Mouse (Mus musculus): ENCODE measurements around the gene Tmem163. TPM values are rescaled to one million over a fixed set of nuclear protein-coding genes. Genes with fewer than 3 reads are reported as not detected.

Tmem163 gene
- total RNA-seq, 2 experiments from 2014 or later = 0.14 TPM; not detected in 1

GRCm38 (mm10) chr1:127512709-127513108 is 166.6 kb downstream of the Tmem163 start:
- no peak for ATAC-seq (replicated peaks; ENCODE audit: low FRiP score, low TSS enrichment, poor library complexity, severe bottlenecking)

GRCm38 (mm10) chr1:127511362-127511761 is 168.0 kb downstream of the Tmem163 start:
- no peak for ATAC-seq (replicated peaks; ENCODE audit: low FRiP score, low TSS enrichment, poor library complexity, severe bottlenecking)

- ATAC-seq (replicated peaks; ENCODE audit: low FRiP score, low TSS enrichment, poor library complexity, severe bottlenecking) = no peak
Measured at GRCm38 (mm10) chr1:127508921-127509320, 170.4 kb downstream of the Tmem163 start.

- no peak for ATAC-seq (replicated peaks; ENCODE audit: low FRiP score, low TSS enrichment, poor library complexity, severe bottlenecking)
Measured at GRCm38 (mm10) chr1:127508067-127508739, 171.1 kb downstream of the Tmem163 start.

GRCm38 (mm10) chr1:127507042-127507650 is 172.2 kb downstream of the Tmem163 start:
- ATAC-seq (replicated peaks; ENCODE audit: low FRiP score, low TSS enrichment, poor library complexity, severe bottlenecking) = no peak

- no peak for ATAC-seq (replicated peaks; ENCODE audit: low FRiP score, low TSS enrichment, poor library complexity, severe bottlenecking)
Measured at GRCm38 (mm10) chr1:127500701-127501100, 178.6 kb downstream of the Tmem163 start.

GRCm38 (mm10) chr1:127500219-127500618 is 179.1 kb downstream of the Tmem163 start:
- peak; percentile 64 for ATAC-seq (replicated peaks; ENCODE audit: low FRiP score, low TSS enrichment, poor library complexity, severe bottlenecking)

GRCm38 (mm10) chr1:127498746-127499145 is 180.6 kb downstream of the Tmem163 start:
- ATAC-seq (replicated peaks; ENCODE audit: low FRiP score, low TSS enrichment, poor library complexity, severe bottlenecking) = no peak

- ATAC-seq (replicated peaks; ENCODE audit: low FRiP score, low TSS enrichment, poor library complexity, severe bottlenecking) = peak; percentile 86
Measured at GRCm38 (mm10) chr1:127496737-127497543, 182.4 kb downstream of the Tmem163 start.

- ATAC-seq (replicated peaks; ENCODE audit: low FRiP score, low TSS enrichment, poor library complexity, severe bottlenecking) = no peak
Measured at GRCm38 (mm10) chr1:127487161-127487560, 192.2 kb downstream of the Tmem163 start.

- peak; percentile 63; the same call in 1 of the 2 replicates for ATAC-seq (replicated peaks; ENCODE audit: low FRiP score, low TSS enrichment, poor library complexity, severe bottlenecking)
Measured at GRCm38 (mm10) chr1:127484826-127485225, 194.5 kb downstream of the Tmem163 start.

GRCm38 (mm10) chr1:127484188-127484587 is 195.2 kb downstream of the Tmem163 start:
- no peak for ATAC-seq (replicated peaks; ENCODE audit: low FRiP score, low TSS enrichment, poor library complexity, severe bottlenecking)

GRCm38 (mm10) chr1:127482911-127483310 is 196.4 kb downstream of the Tmem163 start:
- ATAC-seq (replicated peaks; ENCODE audit: low FRiP score, low TSS enrichment, poor library complexity, severe bottlenecking) = no peak

- ATAC-seq (replicated peaks; ENCODE audit: low FRiP score, low TSS enrichment, poor library complexity, severe bottlenecking) = no peak
Measured at GRCm38 (mm10) chr1:127475756-127476155, 203.6 kb downstream of the Tmem163 start.

- no peak for ATAC-seq (replicated peaks; ENCODE audit: low FRiP score, low TSS enrichment, poor library complexity, severe bottlenecking)
Measured at GRCm38 (mm10) chr1:127470175-127470574, 209.2 kb downstream of the Tmem163 start.

GRCm38 (mm10) chr1:127467238-127467637 is 212.1 kb downstream of the Tmem163 start:
- ATAC-seq (replicated peaks; ENCODE audit: low FRiP score, low TSS enrichment, poor library complexity, severe bottlenecking) = no peak

GRCm38 (mm10) chr1:127465292-127465691 is 214.1 kb downstream of the Tmem163 start:
- ATAC-seq (replicated peaks; ENCODE audit: low FRiP score, low TSS enrichment, poor library complexity, severe bottlenecking) = no peak

- no peak for ATAC-seq (replicated peaks; ENCODE audit: low FRiP score, low TSS enrichment, poor library complexity, severe bottlenecking)
Measured at GRCm38 (mm10) chr1:127464041-127464440, 215.3 kb downstream of the Tmem163 start.

GRCm38 (mm10) chr1:127461017-127461416 is 218.3 kb downstream of the Tmem163 start:
- no peak for ATAC-seq (replicated peaks; ENCODE audit: low FRiP score, low TSS enrichment, poor library complexity, severe bottlenecking)

GRCm38 (mm10) chr1:127459576-127459975 is 219.8 kb downstream of the Tmem163 start:
- ATAC-seq (replicated peaks; ENCODE audit: low FRiP score, low TSS enrichment, poor library complexity, severe bottlenecking) = no peak

Data from megakaryocyte-erythroid progenitor cell, adult 5-6 weeks (primary cell).